Mouse (Mus musculus) CD8-positive naive resting alpha-beta T cell, adult 2 months (primary cell): ENCODE measurements around the gene Rgs7bp.
"Not testable (repeated sequence)": the region's sequence is repeated elsewhere in the genome, so short reads cannot be mapped to it uniquely, and the experiment has no call there.

Experiments
- DNase-seq, 2 experiments: peaks; one replicate each; pipeline ENCODE4 v3.0.0; 2022; ENCODE audit warnings: low read depth in 2 of 2, low spot score in 2 of 2

The Rgs7bp gene

DNA sequence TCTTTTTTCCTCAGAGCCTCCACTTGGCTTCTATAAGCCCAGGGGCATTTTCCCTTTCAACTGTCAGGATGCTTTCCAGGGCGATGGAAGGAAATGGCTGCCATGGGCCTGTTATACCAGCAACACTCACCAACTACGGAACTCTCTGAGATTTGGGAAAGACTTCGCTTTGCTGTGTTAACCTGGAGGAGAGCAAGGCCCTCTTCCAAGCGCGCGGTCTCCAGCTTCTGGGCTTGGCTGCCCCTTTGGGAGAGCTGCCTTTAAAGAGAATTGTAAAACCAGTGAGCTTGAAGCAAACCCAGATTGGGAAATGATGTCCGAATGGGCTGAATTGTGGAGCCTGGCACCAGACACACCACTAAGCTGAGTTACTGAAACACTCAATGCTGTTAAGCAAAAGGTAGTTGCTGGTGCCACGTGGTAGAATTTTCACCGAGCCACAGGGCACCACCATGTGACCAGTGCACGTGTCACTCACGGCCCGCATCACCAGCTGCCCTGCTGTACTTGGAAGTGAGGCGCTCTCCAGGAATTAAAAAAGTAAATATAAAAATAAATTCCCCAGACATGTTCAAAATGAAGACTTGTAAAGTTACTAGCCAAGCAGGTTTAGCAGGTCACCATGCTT, 115.7 kb downstream of the Rgs7bp start:
- no peak for DNase-seq

- no peak for DNase-seq
Measured at GRCm38 (mm10) chr13:104937759-104938158, 117.0 kb downstream of the Rgs7bp start.

- DNase-seq = no peak
Measured at GRCm38 (mm10) chr13:104936586-104936985, 118.1 kb downstream of the Rgs7bp start.

DNA sequence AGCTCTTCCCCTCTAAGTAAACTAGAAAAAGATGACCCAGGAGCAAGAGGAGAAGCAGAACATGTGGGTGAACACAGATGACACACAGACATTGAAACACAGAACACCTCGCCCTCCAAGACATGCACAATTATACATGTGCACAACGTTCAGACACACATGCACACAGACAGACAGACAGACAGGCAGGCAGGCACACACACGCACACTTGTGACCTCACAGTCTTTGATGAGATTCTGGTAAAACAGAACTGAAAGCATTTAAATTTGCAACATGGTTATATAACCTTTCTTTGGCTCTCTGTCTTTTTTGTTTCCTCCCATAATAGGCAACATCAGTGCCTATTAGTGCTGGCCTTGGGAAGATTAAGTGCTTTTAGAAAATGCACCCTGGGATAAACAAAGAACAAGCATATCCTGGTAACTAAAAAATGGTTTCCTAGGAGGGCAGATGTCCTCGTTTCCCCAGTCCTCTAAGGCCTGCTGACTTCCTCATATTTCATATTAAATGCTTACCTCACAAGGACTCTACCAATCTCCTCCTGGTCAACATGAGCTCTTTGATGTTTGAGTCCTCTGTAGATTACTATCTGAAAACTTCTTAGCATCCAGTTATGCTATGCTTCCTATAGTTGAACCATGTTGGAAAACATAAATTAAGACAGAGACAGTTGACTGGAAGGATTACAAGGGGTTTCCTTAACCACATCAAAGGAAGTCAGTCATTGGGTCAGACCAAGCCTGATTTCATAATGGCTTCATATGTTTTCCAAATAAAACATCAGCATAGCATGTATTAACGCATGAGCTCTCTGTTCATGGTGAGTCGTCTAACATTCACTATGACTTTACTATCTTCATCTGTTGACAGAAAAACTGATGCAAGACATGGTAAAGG, 122.8 kb downstream of the Rgs7bp start:
- no peak for DNase-seq

GRCm38 (mm10) chr13:104930814-104931213, 123.9 kb downstream of the Rgs7bp start:
- DNase-seq = no peak

DNA sequence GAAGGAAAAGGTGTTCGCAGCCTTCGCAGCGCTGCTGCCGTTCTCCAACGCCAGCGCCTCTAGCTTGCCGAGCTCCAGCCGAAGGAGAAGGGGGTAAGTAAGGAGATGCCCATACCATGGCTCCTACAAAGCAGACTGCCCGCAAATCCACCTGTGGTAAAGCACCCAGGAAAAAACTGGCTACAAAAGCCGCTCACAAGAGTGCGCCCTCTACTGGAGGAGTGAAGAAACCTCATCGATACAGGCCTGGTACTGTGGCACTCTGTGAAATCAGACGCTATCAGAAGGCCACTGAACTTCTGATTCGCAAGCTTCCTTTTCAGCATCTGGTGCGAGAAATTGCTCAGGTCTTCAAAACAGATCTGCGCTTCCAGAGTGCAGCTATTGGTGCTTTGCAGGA, 136.1 kb downstream of the Rgs7bp start:
- DNase-seq = peak in 1 of 2 experiments; percentile 3

GRCm38 (mm10) chr13:104916771-104917170, 138.0 kb downstream of the Rgs7bp start:
- not testable (repeated sequence) for DNase-seq

- no peak for DNase-seq
Measured at GRCm38 (mm10) chr13:104916106-104916505, 138.6 kb downstream of the Rgs7bp start.

DNA sequence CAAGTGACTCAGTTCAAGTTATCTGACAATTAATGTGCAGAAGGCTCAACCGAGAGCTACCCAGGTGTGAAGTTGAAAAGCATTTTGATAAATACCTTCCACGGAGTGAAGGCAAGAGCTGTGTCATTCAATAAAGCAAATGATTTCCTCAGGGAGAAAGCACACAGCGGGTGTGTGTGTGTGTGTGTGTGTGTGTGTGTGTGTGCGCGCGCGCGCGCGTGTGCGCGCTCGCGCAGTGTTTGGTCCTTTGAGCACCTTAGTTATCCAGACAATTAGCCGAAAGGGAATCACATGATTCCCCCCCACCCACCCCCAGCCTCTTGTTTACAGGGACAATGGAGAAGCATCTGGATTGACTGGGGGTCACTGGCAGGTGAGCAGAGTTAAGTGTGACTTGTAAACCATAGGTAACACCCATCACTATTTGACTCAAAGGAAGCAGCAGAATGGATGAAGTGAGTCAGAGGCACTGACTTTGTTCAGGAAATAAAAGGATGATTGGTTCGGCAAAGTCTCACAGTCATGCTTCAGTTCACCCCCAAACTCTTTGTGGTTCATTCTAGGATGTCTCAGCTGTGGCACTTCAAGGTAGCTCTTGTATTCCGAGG, 140.3 kb downstream of the Rgs7bp start:
- DNase-seq = no peak

- DNase-seq = not testable (repeated sequence)
Measured at GRCm38 (mm10) chr13:104911626-104912025, 143.1 kb downstream of the Rgs7bp start.

GRCm38 (mm10) chr13:104911006-104911405, 143.7 kb downstream of the Rgs7bp start:
- not testable (repeated sequence) for DNase-seq

DNA sequence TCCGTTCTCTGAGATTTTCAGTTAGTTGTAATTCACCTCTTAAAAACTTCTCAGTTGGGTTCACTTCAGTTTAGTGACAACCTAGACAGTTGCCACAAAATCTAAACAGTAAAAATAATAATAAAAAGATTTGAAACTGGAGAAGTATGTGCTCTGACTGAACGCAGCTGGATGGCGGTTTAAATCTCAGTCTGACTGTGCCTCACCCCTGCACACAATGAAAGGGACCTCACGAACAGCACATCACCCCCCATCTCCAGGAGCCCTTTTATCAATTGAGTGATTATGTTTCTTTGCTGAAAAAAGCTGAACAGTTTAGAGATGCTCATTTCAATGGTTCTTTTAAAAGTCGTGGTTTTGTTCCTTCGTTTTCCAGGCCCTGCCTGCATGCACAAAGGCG, 146.0 kb downstream of the Rgs7bp start:
- DNase-seq = no peak
